Mouse (Mus musculus): ENCODE measurements around the gene Rbpjl. TPM values are rescaled to one million over a fixed set of nuclear protein-coding genes. Genes with fewer than 3 reads are reported as not detected.

Rbpjl gene
- total RNA-seq, 1 experiment = 0.04 TPM

- H3K4me3 ChIP-seq (ENCODE audit: insufficient read depth in 1 of 2, low read depth in 1 of 2, low read length in 2 of 2, poor library complexity in 1 of 2, severe bottlenecking in 1 of 2) = no peak overlapping the region
- TF ChIP-seq MAFK (IDR thresholded peaks at IDR 0.05; ENCODE audit: insufficient read depth, low read depth, low read length) = no peak
- TF ChIP-seq ZC3H11A (IDR thresholded peaks at IDR 0.05; ENCODE audit: borderline replicate concordance, low read depth, low read length) = no peak
- no peak for TF ChIP-seq ZNF384 (IDR thresholded peaks at IDR 0.05; ENCODE audit: low read depth, low read length)
- no peak for TF ChIP-seq HCFC1 (IDR thresholded peaks at IDR 0.05; ENCODE audit: borderline replicate concordance, insufficient read depth, low read length)
- TF ChIP-seq CHD2 (IDR thresholded peaks at IDR 0.05; ENCODE audit: low read depth, low read length) = no peak
- no peaks in the 10 kb centered on the region for H3K9me3 ChIP-seq (ENCODE audit: control insufficient read depth, insufficient read depth, low read depth, low read length)
- in situ Hi-C loops (cut with MboI; ENCODE audit: low sequenced_read_pairs in 2 of 2, unreplicated experiment in 2 of 2) = no loop called here
- no peaks in the 10 kb centered on the region for H3K4me1 ChIP-seq (ENCODE audit: control insufficient read depth in 2 of 2, insufficient read depth in 2 of 2, low read length in 2 of 2, poor library complexity in 1 of 2)
- no peak for DNase-seq (ENCODE audit: low read depth, low spot score)
- no peaks in the 10 kb centered on the region for H3K36me3 ChIP-seq (ENCODE audit: control insufficient read depth, insufficient read depth, low read length, poor library complexity, severe bottlenecking)
- H3K9ac ChIP-seq (ENCODE audit: insufficient read depth, low read depth, low read length, poor library complexity, severe bottlenecking) = no peak overlapping the region
- H3K27ac ChIP-seq (ENCODE audit: insufficient read depth, low read depth, low read length, poor library complexity, severe bottlenecking) = no peak overlapping the region
Observed at GRCm38 (mm10) chr2:164368620-164369105, 34.3 kb upstream of the Rbpjl start.

DNA sequence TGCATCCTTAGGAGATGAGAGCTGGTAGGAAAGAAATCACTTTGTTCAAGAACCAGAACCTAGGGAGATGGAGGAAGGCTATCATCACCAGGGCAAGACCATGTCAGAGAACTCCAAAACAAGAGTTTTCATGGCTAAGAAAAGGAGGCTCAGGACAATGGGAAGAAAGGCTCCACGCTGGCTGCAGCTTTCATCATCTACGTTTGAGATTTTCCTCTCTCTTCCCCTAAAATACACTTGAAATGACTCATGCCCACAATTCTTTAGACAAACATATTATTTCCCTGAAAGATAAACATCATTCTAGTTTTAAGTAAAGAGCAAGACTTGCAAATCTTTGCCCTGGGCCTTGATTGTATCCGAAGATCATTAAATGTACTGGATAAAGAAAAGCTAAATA, 31.6 kb upstream of the Rbpjl start:
- TF ChIP-seq ZNF384 (IDR thresholded peaks at IDR 0.05; ENCODE audit: low read depth, low read length) (no peak), MAFK (IDR thresholded peaks at IDR 0.05; ENCODE audit: insufficient read depth, low read depth, low read length) (no peak), HCFC1 (IDR thresholded peaks at IDR 0.05; ENCODE audit: borderline replicate concordance, insufficient read depth, low read length) (no peak), CHD2 (IDR thresholded peaks at IDR 0.05; ENCODE audit: low read depth, low read length) (no peak), ZC3H11A (IDR thresholded peaks at IDR 0.05; ENCODE audit: borderline replicate concordance, low read depth, low read length) (no peak)
- Histone ChIP-seq H3K4me1 (ENCODE audit: control insufficient read depth in 2 of 2, insufficient read depth in 2 of 2, low read length in 2 of 2, poor library complexity in 1 of 2) (no peaks in the 10 kb centered on the region), H3K9me3 (ENCODE audit: control insufficient read depth, insufficient read depth, low read depth, low read length) (no peaks in the 10 kb centered on the region), H3K36me3 (ENCODE audit: control insufficient read depth, insufficient read depth, low read length, poor library complexity, severe bottlenecking) (no peaks in the 10 kb centered on the region), H3K4me3 (ENCODE audit: insufficient read depth in 1 of 2, low read depth in 1 of 2, low read length in 2 of 2, poor library complexity in 1 of 2, severe bottlenecking in 1 of 2) (no peak overlapping the region), H3K9ac (ENCODE audit: insufficient read depth, low read depth, low read length, poor library complexity, severe bottlenecking) (no peak overlapping the region), H3K27ac (ENCODE audit: insufficient read depth, low read depth, low read length, poor library complexity, severe bottlenecking) (no peak overlapping the region)
- in situ Hi-C loops (cut with MboI; ENCODE audit: low sequenced_read_pairs in 2 of 2, unreplicated experiment in 2 of 2) = no loop called here
- DNase-seq (ENCODE audit: low read depth, low spot score) = no peak

DNA sequence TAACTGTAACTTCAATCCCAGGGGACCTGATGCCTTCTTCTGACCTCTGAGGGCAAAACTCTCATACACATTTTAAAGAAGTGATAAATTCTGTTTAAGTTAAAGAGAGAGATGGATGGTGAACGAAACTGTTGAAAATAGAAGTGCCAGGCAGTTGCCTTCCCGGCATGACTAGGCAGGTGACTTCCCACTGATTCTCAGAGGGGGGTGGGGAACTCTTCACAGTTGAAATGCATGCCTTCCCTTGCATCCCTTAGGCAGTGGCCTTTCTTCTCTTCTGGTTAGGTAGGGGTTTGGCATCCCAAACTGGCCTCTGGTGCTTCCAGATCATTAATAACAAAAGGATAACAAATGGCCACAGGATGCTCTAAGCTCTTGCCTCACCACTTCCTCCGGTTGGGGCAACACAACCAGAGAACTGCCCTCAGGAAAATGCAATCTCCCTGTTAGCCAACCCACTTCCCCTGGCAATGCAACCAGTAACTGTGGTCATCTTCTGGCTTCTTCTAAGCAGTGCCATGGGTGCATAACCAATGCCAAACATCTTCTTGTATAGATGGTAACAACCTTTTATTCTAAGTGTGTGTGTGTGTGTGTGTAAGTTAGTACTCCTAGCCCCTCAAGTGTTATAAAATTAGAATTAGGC, 30.4 kb upstream of the Rbpjl start:
- TF ChIP-seq CHD2 (IDR thresholded peaks at IDR 0.05; ENCODE audit: low read depth, low read length) (no peak), HCFC1 (IDR thresholded peaks at IDR 0.05; ENCODE audit: borderline replicate concordance, insufficient read depth, low read length) (no peak)
- Histone ChIP-seq H3K4me3 (ENCODE audit: insufficient read depth in 1 of 2, low read depth in 1 of 2, low read length in 2 of 2, poor library complexity in 1 of 2, severe bottlenecking in 1 of 2) (no peak overlapping the region), H3K27ac (ENCODE audit: insufficient read depth, low read depth, low read length, poor library complexity, severe bottlenecking) (no peak overlapping the region), H3K9me3 (ENCODE audit: control insufficient read depth, insufficient read depth, low read depth, low read length) (no peaks in the 10 kb centered on the region), H3K36me3 (ENCODE audit: control insufficient read depth, insufficient read depth, low read length, poor library complexity, severe bottlenecking) (no peaks in the 10 kb centered on the region), H3K9ac (ENCODE audit: insufficient read depth, low read depth, low read length, poor library complexity, severe bottlenecking) (no peak overlapping the region), H3K4me1 (ENCODE audit: control insufficient read depth in 2 of 2, insufficient read depth in 2 of 2, low read length in 2 of 2, poor library complexity in 1 of 2) (no peaks in the 10 kb centered on the region)
- DNase-seq (ENCODE audit: low read depth, low spot score) = no peak
- in situ Hi-C loops (cut with MboI; ENCODE audit: low sequenced_read_pairs in 2 of 2, unreplicated experiment in 2 of 2) = no loop called here

DNA sequence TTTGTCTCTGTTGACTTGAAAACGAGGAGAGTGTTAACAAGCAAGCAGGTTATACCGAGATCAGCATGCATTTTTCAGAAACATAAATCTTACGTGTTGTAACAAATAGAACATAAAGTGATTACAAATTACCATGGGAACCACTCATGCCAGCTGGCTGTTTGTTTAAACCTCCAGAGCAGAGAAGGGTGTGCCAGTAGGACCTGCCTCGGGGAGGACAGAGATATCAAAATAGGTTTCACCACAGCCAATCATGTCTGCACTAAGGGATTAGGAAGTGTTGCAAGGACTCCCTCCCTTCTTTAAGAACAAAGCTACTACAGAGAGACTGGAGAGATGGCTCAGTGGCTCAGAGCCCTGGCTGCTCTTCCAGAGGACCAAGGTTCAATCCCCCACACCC, 29.8 kb upstream of the Rbpjl start:
- Histone ChIP-seq H3K27ac (ENCODE audit: insufficient read depth, low read depth, low read length, poor library complexity, severe bottlenecking) (no peak overlapping the region), H3K4me3 (ENCODE audit: insufficient read depth in 1 of 2, low read depth in 1 of 2, low read length in 2 of 2, poor library complexity in 1 of 2, severe bottlenecking in 1 of 2) (no peak overlapping the region), H3K36me3 (ENCODE audit: control insufficient read depth, insufficient read depth, low read length, poor library complexity, severe bottlenecking) (no peaks in the 10 kb centered on the region), H3K9ac (ENCODE audit: insufficient read depth, low read depth, low read length, poor library complexity, severe bottlenecking) (no peak overlapping the region), H3K4me1 (ENCODE audit: control insufficient read depth in 2 of 2, insufficient read depth in 2 of 2, low read length in 2 of 2, poor library complexity in 1 of 2) (no peaks in the 10 kb centered on the region), H3K9me3 (ENCODE audit: control insufficient read depth, insufficient read depth, low read depth, low read length) (no peaks in the 10 kb centered on the region)
- in situ Hi-C loops (cut with MboI; ENCODE audit: low sequenced_read_pairs in 2 of 2, unreplicated experiment in 2 of 2) = no loop called here
- DNase-seq (ENCODE audit: low read depth, low spot score) = no peak
- TF ChIP-seq CHD2 (IDR thresholded peaks at IDR 0.05; ENCODE audit: low read depth, low read length) (no peak), ZC3H11A (IDR thresholded peaks at IDR 0.05; ENCODE audit: borderline replicate concordance, low read depth, low read length) (no peak), ZNF384 (IDR thresholded peaks at IDR 0.05; ENCODE audit: low read depth, low read length) (no peak), MAFK (IDR thresholded peaks at IDR 0.05; ENCODE audit: insufficient read depth, low read depth, low read length) (no peak), HCFC1 (IDR thresholded peaks at IDR 0.05; ENCODE audit: borderline replicate concordance, insufficient read depth, low read length) (no peak)
